Mouse (Mus musculus) bone marrow, adult 2 months (tissue): ENCODE results near the gene Slc35g1.

Experiments used
- CTCF ChIP-seq: fragments of 200-500 bp; IDR thresholded peaks from 2 replicates; pipeline ENCODE4 v1.5.1; 2011; ENCODE audit warnings: low read length, control low read depth; ENCODE audit not compliant: control insufficient read depth, insufficient read depth
- POLR2A ChIP-seq: fragments of 200-500 bp; IDR thresholded peaks from 2 replicates; pipeline ENCODE4 v1.6.1; 2011; ENCODE audit warnings: low read depth, mild to moderate bottlenecking, control low read depth, low read length, borderline replicate concordance; ENCODE audit not compliant: control insufficient read depth

DNA sequence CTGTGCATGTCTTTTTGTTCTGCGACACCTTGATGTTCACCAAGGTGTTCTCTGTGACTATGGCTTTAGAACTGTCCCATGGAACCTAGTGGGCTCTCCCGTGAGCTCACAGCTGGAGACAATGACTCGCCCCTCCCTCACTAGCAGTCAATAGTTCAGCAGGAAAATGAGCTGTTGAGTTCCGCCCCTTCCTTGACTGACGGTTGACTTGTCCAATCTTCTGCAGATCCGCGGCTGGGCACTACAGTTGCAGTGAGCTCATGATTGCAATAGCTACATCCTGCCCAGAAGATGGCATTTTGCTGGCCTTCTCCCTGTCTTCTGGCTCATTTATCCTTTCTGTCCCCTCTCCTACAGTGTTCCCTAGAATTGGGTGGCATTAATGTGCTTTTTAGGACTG lies 25.7 kb downstream of the Slc35g1 start:
- no peak for TF ChIP-seq CTCF
- TF ChIP-seq POLR2A, result no peak
